Mouse (Mus musculus): ENCODE results near the gene Prune2. TPM values are rescaled to one million over a fixed set of nuclear protein-coding genes. Genes with fewer than 3 reads are reported as not detected.
A peak's percentile ranks its signal among the peaks of the same experiment; 100 is the strongest.

Prune2 gene
- polyA plus RNA-seq (2015; fragmentation: Nextera tagmentation; extraction: Ambion mirVana) = 0.73 and 0.76 TPM in 2 replicates

GRCm38 (mm10) chr19:16955613-16956271 is at the start of gene Prune2:
Gene Prune2, plus strand, starts transcription at chr19:16956118.
- Histone ChIP-seq H3K27me3 (replicated peaks; ENCODE audit: insufficient read depth, low read length) (0 out of 2 replicates have a peak, but pooled peaks cover 6% of the 10 kb centered on the region), H3K9me3 (ENCODE audit: low read length) (no peaks in the 10 kb centered on the region), H3K27ac (ENCODE audit: low read length) (no peak within 1 kb of the TSS), H3K4me3 (ENCODE audit: low read depth, low read length) (peak within 1 kb of the TSS; percentile 17), H3K9ac (replicated peaks; ENCODE audit: low read depth) (no peak within 1 kb of the TSS), H3K36me3 (ENCODE audit: insufficient read depth, low read length) (no peaks in the 10 kb centered on the region), H3K4me2 (replicated peaks; ENCODE audit: low read depth, low read length) (peak within 1 kb of the TSS; percentile 57), H3K4me1 (ENCODE audit: insufficient read depth, low read depth, low read length) (peaks cover 8% of the 10 kb centered on the region)
- DNase-seq (ENCODE audit: low spot score) (peak; percentile 83), ATAC-seq (peak; percentile 95)
- TF ChIP-seq CTCF (IDR thresholded peaks at IDR 0.05) (no peak), EP300 (IDR thresholded peaks at IDR 0.05) (no peak)
- WGBS = under 1% methylated on average over 35 of the region's 36 CpGs

- 72% methylated on average over 5 of the region's 5 CpGs for WGBS
- Histone ChIP-seq H3K27me3 (replicated peaks; ENCODE audit: insufficient read depth, low read length) (no peaks in the 10 kb centered on the region), H3K27ac (ENCODE audit: low read length) (no peak overlapping the region), H3K36me3 (ENCODE audit: insufficient read depth, low read length) (no peaks in the 10 kb centered on the region), H3K4me1 (ENCODE audit: insufficient read depth, low read depth, low read length) (no peaks in the 10 kb centered on the region), H3K9ac (replicated peaks; ENCODE audit: low read depth) (no peak overlapping the region), H3K4me3 (ENCODE audit: low read depth, low read length) (no peak overlapping the region), H3K9me3 (ENCODE audit: low read length) (no peaks in the 10 kb centered on the region), H3K4me2 (replicated peaks; ENCODE audit: low read depth, low read length) (no peak overlapping the region)
- ATAC-seq (no peak), DNase-seq (ENCODE audit: low spot score) (no peak)
- TF ChIP-seq CTCF (IDR thresholded peaks at IDR 0.05) (no peak), EP300 (IDR thresholded peaks at IDR 0.05) (no peak)
These were observed 44.4 kb upstream of the Prune2 start for GRCm38 (mm10) chr19:16911507-16911906.

GRCm38 (mm10) chr19:16924516-16924915 is 31.4 kb upstream of the Prune2 start:
- no peaks in the 10 kb centered on the region for H3K9me3 ChIP-seq (ENCODE audit: low read length)
- no peak for ATAC-seq
- TF ChIP-seq EP300 (IDR thresholded peaks at IDR 0.05) (no peak), CTCF (IDR thresholded peaks at IDR 0.05) (no peak)
- WGBS = 64% methylated on average over 4 of the region's 4 CpGs
- no peaks in the 10 kb centered on the region for H3K36me3 ChIP-seq (ENCODE audit: insufficient read depth, low read length)
- no peak overlapping the region for H3K9ac ChIP-seq (replicated peaks; ENCODE audit: low read depth)
- no peak overlapping the region for H3K4me3 ChIP-seq (ENCODE audit: low read depth, low read length)
- no peak overlapping the region for H3K27ac ChIP-seq (ENCODE audit: low read length)
- H3K4me2 ChIP-seq (replicated peaks; ENCODE audit: low read depth, low read length) = no peak overlapping the region
- H3K4me1 ChIP-seq (ENCODE audit: insufficient read depth, low read depth, low read length) = no peaks in the 10 kb centered on the region
- no peak for DNase-seq (ENCODE audit: low spot score)
- no peaks in the 10 kb centered on the region for H3K27me3 ChIP-seq (replicated peaks; ENCODE audit: insufficient read depth, low read length)

- Histone ChIP-seq H3K4me3 (ENCODE audit: low read depth, low read length) (no peak overlapping the region), H3K27me3 (replicated peaks; ENCODE audit: insufficient read depth, low read length) (no peaks in the 10 kb centered on the region), H3K27ac (ENCODE audit: low read length) (no peak overlapping the region), H3K9me3 (ENCODE audit: low read length) (no peaks in the 10 kb centered on the region), H3K4me2 (replicated peaks; ENCODE audit: low read depth, low read length) (no peak overlapping the region), H3K36me3 (ENCODE audit: insufficient read depth, low read length) (no peaks in the 10 kb centered on the region), H3K9ac (replicated peaks; ENCODE audit: low read depth) (no peak overlapping the region), H3K4me1 (ENCODE audit: insufficient read depth, low read depth, low read length) (no peaks in the 10 kb centered on the region)
- 72% methylated on average over 8 of the region's 8 CpGs for WGBS
- no peak for TF ChIP-seq EP300 (IDR thresholded peaks at IDR 0.05)
- TF ChIP-seq CTCF (IDR thresholded peaks at IDR 0.05) = no peak
- ATAC-seq (no peak), DNase-seq (ENCODE audit: low spot score) (no peak)
These were observed 21.3 kb upstream of the Prune2 start for GRCm38 (mm10) chr19:16934664-16935063.

GRCm38 (mm10) chr19:16948794-16949313 is 7.1 kb upstream of the Prune2 start:
- Histone ChIP-seq H3K9ac (replicated peaks; ENCODE audit: low read depth) (no peak overlapping the region), H3K36me3 (ENCODE audit: insufficient read depth, low read length) (no peaks in the 10 kb centered on the region), H3K9me3 (ENCODE audit: low read length) (no peaks in the 10 kb centered on the region), H3K27ac (ENCODE audit: low read length) (no peak overlapping the region), H3K4me3 (ENCODE audit: low read depth, low read length) (no peak overlapping the region), H3K27me3 (replicated peaks; ENCODE audit: insufficient read depth, low read length) (no peaks in the 10 kb centered on the region), H3K4me2 (replicated peaks; ENCODE audit: low read depth, low read length) (no peak overlapping the region), H3K4me1 (ENCODE audit: insufficient read depth, low read depth, low read length) (no peaks in the 10 kb centered on the region)
- ATAC-seq (no peak), DNase-seq (ENCODE audit: low spot score) (no peak)
- TF ChIP-seq EP300 (IDR thresholded peaks at IDR 0.05) (no peak), CTCF (IDR thresholded peaks at IDR 0.05) (no peak)
- 73% methylated on average over 2 of the region's 2 CpGs for WGBS

GRCm38 (mm10) chr19:16949341-16949740 is 6.6 kb upstream of the Prune2 start:
- no peaks in the 10 kb centered on the region for H3K36me3 ChIP-seq (ENCODE audit: insufficient read depth, low read length)
- TF ChIP-seq EP300 (IDR thresholded peaks at IDR 0.05) (no peak), CTCF (IDR thresholded peaks at IDR 0.05) (no peak)
- no peaks in the 10 kb centered on the region for H3K4me1 ChIP-seq (ENCODE audit: insufficient read depth, low read depth, low read length)
- H3K27me3 ChIP-seq (replicated peaks; ENCODE audit: insufficient read depth, low read length) = 0 out of 2 replicates have a peak, but pooled peaks cover 3% of the 10 kb centered on the region
- 81% methylated on average over 2 of the region's 2 CpGs for WGBS
- no peaks in the 10 kb centered on the region for H3K9me3 ChIP-seq (ENCODE audit: low read length)
- ATAC-seq = no peak
- no peak overlapping the region for H3K27ac ChIP-seq (ENCODE audit: low read length)
- H3K9ac ChIP-seq (replicated peaks; ENCODE audit: low read depth) = no peak overlapping the region
- H3K4me3 ChIP-seq (ENCODE audit: low read depth, low read length) = no peak overlapping the region
- no peak overlapping the region for H3K4me2 ChIP-seq (replicated peaks; ENCODE audit: low read depth, low read length)
- no peak for DNase-seq (ENCODE audit: low spot score)
